21 mouse cellular contexts compared by ENCODE assay signal in genomic region chr1:127668161-127668560, GRCm38 (mm10). TPM values are rescaled to one million over a fixed set of nuclear protein-coding genes. Genes with fewer than 3 reads are reported as not detected.
A peak's percentile ranks its signal among the peaks of the same experiment; 100 is the strongest.
DNase-seq lines count a peak whose midpoint lies in the region; ATAC-seq and TF ChIP-seq lines count a peak whose summit lies in the region.
"Had no signal": no experiment of that assay in that cellular context is flagged by ENCODE, and none has a peak within 500 bp of the region (broad histone marks: within the 10 kb centered on the region; RNA-seq: fewer than 3 reads in every experiment).

No protein-coding gene starts in this region.

- no peak overlapping the region for H3K9ac ChIP-seq in hindbrain, embryonic 11.5 days (ENCODE audit: low read depth, low read length)
- H3K9ac ChIP-seq in hindbrain, postnatal 0 days (replicated peaks; ENCODE audit: low read length), result no peak overlapping the region
- H3K9ac ChIP-seq in midbrain, embryonic 12.5 days (replicated peaks), result no peak overlapping the region
- H3K9ac ChIP-seq: embryonic facial prominence, embryonic 12.5 days; limb, embryonic 12.5 days; liver, embryonic 15.5 days had no signal

- H3K4me1 ChIP-seq in hindbrain, embryonic 11.5 days (replicated peaks; ENCODE audit: control insufficient read depth, insufficient read depth, low read length), result no peaks in the 10 kb centered on the region
- H3K4me1 ChIP-seq in hindbrain, postnatal 0 days (ENCODE audit: insufficient read depth, low read length), result no peaks in the 10 kb centered on the region
- H3K4me1 ChIP-seq in midbrain, embryonic 12.5 days, result peaks cover 12% of the 10 kb centered on the region
- H3K4me1 ChIP-seq: limb, embryonic 12.5 days; liver, embryonic 15.5 days had no signal

- 85% methylated on average over 3 of the region's 3 CpGs for WGBS in hindbrain, embryonic 11.5 days
- WGBS in hindbrain, postnatal 0 days, result 61% methylated on average over 3 of the region's 3 CpGs
- WGBS in midbrain, embryonic 12.5 days, result 78% methylated on average over 3 of the region's 3 CpGs

- ATAC-seq in hindbrain, embryonic 11.5 days (ENCODE audit: low FRiP score), result no peak
- no peak for ATAC-seq in hindbrain, postnatal 0 days
- ATAC-seq in midbrain, embryonic 12.5 days (ENCODE audit: low FRiP score, low read depth), result 0 out of 2 replicates have a peak, but pooled peaks have one; percentile 13
- ATAC-seq: activated CD4-positive, CD25-positive, alpha-beta regulatory T cell, adult 4 months; Patski had no signal

- no peak for TF ChIP-seq CTCF in hindbrain, postnatal 0 days (IDR thresholded peaks at IDR 0.05; ENCODE audit: low read depth)

- no peak overlapping the region for H3K4me3 ChIP-seq in hindbrain, embryonic 11.5 days (ENCODE audit: low read depth, low read length)
- H3K4me3 ChIP-seq in hindbrain, postnatal 0 days (ENCODE audit: low read length), result no peak overlapping the region
- H3K4me3 ChIP-seq in midbrain, embryonic 12.5 days, result no peak overlapping the region
- H3K4me3 ChIP-seq: embryonic facial prominence, embryonic 12.5 days; left cerebral cortex, adult 2 months; limb, embryonic 12.5 days; liver, embryonic 15.5 days had no signal

- DNase-seq in hindbrain, embryonic 11.5 days (ENCODE audit: low spot score), result no peak
- no peak for DNase-seq in hindbrain, postnatal 0 days (ENCODE audit: low spot score)
- DNase-seq in brain, adult 2 months (ENCODE audit: low read depth, low spot score), result peak; percentile 82
- DNase-seq in cerebellum, adult 8-10 months, result peak; percentile 36
- no peak for DNase-seq in right cerebral cortex, postnatal 10 days (ENCODE audit: low spot score in 2 of 2)
- DNase-seq in lung, postnatal 14 days, result no peak
- DNase-seq: adrenal gland, postnatal 14 days; kidney, adult 11 months; kidney, postnatal 10 days; lung, postnatal 10 days; right cerebral cortex, postnatal 25 days had no signal

- 0 out of 2 replicates have a peak overlapping the region, but pooled peaks have one; percentile 4 for H3K27ac ChIP-seq in hindbrain, embryonic 11.5 days (ENCODE audit: low read depth, low read length)
- H3K27ac ChIP-seq in hindbrain, postnatal 0 days, result no peak overlapping the region
- peak overlapping the region; percentile 52 for H3K27ac ChIP-seq in midbrain, embryonic 12.5 days (replicated peaks)
- H3K27ac ChIP-seq: embryonic facial prominence, embryonic 12.5 days; left cerebral cortex, adult 2 months; limb, embryonic 12.5 days; liver, embryonic 15.5 days; stomach, postnatal 0 days had no signal

- no peaks in the 10 kb centered on the region for H3K36me3 ChIP-seq in hindbrain, embryonic 11.5 days (ENCODE audit: control insufficient read depth, insufficient read depth, low read length)
- no peaks in the 10 kb centered on the region for H3K36me3 ChIP-seq in hindbrain, postnatal 0 days (ENCODE audit: insufficient read depth, low read length)
- no peaks in the 10 kb centered on the region for H3K36me3 ChIP-seq in midbrain, embryonic 12.5 days
- H3K36me3 ChIP-seq: embryonic facial prominence, embryonic 12.5 days; limb, embryonic 12.5 days; liver, embryonic 15.5 days had no signal

- no peak overlapping the region for H3K4me2 ChIP-seq in hindbrain, embryonic 11.5 days (replicated peaks; ENCODE audit: low read depth, low read length)
- no peak overlapping the region for H3K4me2 ChIP-seq in hindbrain, postnatal 0 days (ENCODE audit: low read depth, low read length)
- H3K4me2 ChIP-seq in midbrain, embryonic 12.5 days (replicated peaks), result no peak overlapping the region
- H3K4me2 ChIP-seq: embryonic facial prominence, embryonic 12.5 days; limb, embryonic 12.5 days; liver, embryonic 15.5 days had no signal

- H3K9me3 ChIP-seq in hindbrain, embryonic 11.5 days (ENCODE audit: control insufficient read depth, low read length), result no peaks in the 10 kb centered on the region
- 0 out of 2 replicates have a peak, but pooled peaks cover 2% of the 10 kb centered on the region for H3K9me3 ChIP-seq in hindbrain, postnatal 0 days (ENCODE audit: low read length)
- H3K9me3 ChIP-seq in midbrain, embryonic 12.5 days, result no peaks in the 10 kb centered on the region
- H3K9me3 ChIP-seq: liver, embryonic 15.5 days had no signal

- H3K27me3 ChIP-seq in hindbrain, embryonic 11.5 days (ENCODE audit: control insufficient read depth, insufficient read depth, low read length), result no peaks in the 10 kb centered on the region
- no peaks in the 10 kb centered on the region for H3K27me3 ChIP-seq in hindbrain, postnatal 0 days (ENCODE audit: insufficient read depth, low read length)
- H3K27me3 ChIP-seq in midbrain, embryonic 12.5 days, result no peaks in the 10 kb centered on the region
- H3K27me3 ChIP-seq: embryonic facial prominence, embryonic 12.5 days; liver, embryonic 15.5 days had no signal

RNA-seq across cellular contexts. Expression of gene Tmem163, which starts 11.2 kb away (rescaled TPM):
- polyA plus RNA-seq in hindbrain, embryonic 11.5 days (2014; fragmentation: Nextera tagmentation; extraction: Ambion mirVana), result 34.1 and 36.2 TPM in 2 replicates
- 56.0 and 56.6 TPM in 2 replicates for total RNA-seq in hindbrain, postnatal 0 days (2014; rRNA removed)
- polyA plus RNA-seq in hindbrain, postnatal 0 days (2015; fragmentation: Nextera tagmentation; extraction: Ambion mirVana), result 54.5 and 54.9 TPM in 2 replicates
- 55.1 and 55.2 TPM in 2 replicates for polyA plus RNA-seq in midbrain, embryonic 12.5 days (2016; fragmentation: Nextera tagmentation; extraction: Ambion mirVana)
- total RNA-seq: gastrocnemius, adult 18-20 months; hematopoietic stem cell, adult 5-6 weeks had no signal
- polyA plus RNA-seq: activated CD4-positive, CD25-positive, alpha-beta regulatory T cell, adult 4 months; Patski had no signal

Comparison
In these comparisons a context has a peak if more than half of its experiments do, and no peak if none do; other contexts are left out.
1. DNase-seq: peak in brain, adult 2 months (single experiment) and cerebellum, adult 8-10 months (single experiment); none in hindbrain, embryonic 11.5 days (single experiment), hindbrain, postnatal 0 days (single experiment), right cerebral cortex, postnatal 10 days (0 of 2) and lung, postnatal 14 days (single experiment).